Mouse (Mus musculus): ENCODE measurements around the gene Uqcc3. TPM values are rescaled to one million over a fixed set of nuclear protein-coding genes. Genes with fewer than 3 reads are reported as not detected.
A peak's percentile ranks its signal among the peaks of the same experiment; 100 is the strongest.
"Not testable (repeated sequence)": the region's sequence is repeated elsewhere in the genome, so short reads cannot be mapped to it uniquely, and the experiment has no call there.

Gene Uqcc3
- polyA plus RNA-seq, 1 experiment from 2014 or later = 37.8 TPM

DNA sequence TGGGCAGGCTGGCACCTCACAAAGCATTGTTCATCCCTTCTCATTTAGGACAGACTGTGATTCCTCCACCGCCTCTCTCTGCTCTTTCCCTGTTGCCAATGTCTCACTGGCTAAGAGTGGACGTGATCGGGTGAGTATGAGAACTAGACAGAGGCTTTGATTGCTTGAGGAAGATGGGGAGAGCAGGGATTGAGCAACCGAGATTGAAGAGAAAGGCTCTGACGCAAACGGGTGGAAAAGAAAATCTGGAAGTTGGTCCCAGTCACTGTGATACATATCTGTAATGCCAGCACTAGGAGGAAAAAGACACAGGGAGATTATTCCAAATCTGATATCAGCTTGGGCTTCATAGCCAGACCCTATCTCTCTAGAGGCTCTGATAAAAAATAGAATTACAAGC is 37.8 kb downstream of the Uqcc3 start:
- H3K27me3 ChIP-seq = no peaks in the 10 kb centered on the region
- H3K4me3 ChIP-seq (replicated peaks) = no peak overlapping the region
- no peak for ATAC-seq (ENCODE audit: low read depth)
- 70% methylated on average over 6 of the region's 6 CpGs for WGBS (ENCODE audit: insufficient replicate concordance)
- H3K4me2 ChIP-seq = no peak overlapping the region
- H3K27ac ChIP-seq = no peak overlapping the region
- peaks cover 38% of the 10 kb centered on the region for H3K4me1 ChIP-seq (replicated peaks)
- no peak overlapping the region for H3K9ac ChIP-seq
- peaks cover 34% of the 10 kb centered on the region for H3K36me3 ChIP-seq
- DNase-seq = no peak
- H3K9me3 ChIP-seq (replicated peaks) = no peaks in the 10 kb centered on the region

DNA sequence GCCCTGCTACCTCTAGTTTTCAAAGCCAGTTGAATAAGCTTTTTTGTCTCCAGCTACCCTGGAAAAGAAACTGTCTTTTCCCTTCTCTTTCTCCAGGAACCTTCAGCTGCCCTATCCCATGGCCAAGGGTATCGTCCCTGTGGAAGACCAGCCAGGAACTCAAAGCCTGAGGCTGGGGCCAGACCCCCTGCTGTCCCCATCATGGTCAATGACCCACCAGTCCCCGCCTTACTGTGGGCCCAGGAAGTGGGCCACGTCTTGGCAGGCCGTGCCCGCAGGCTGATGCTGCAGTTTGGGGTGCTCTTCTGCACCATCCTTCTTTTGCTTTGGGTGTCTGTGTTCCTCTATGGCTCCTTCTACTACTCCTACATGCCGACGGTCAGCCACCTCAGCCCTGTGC is 39.7 kb downstream of the Uqcc3 start:
- Histone ChIP-seq H3K9ac (peak overlapping the region; percentile 84), H3K36me3 (peaks cover 19% of the 10 kb centered on the region), H3K4me1 (replicated peaks) (peaks cover 49% of the 10 kb centered on the region), H3K27me3 (no peaks in the 10 kb centered on the region), H3K27ac (peak overlapping the region; percentile 67), H3K4me2 (peak overlapping the region; percentile 85), H3K9me3 (replicated peaks) (no peaks in the 10 kb centered on the region), H3K4me3 (replicated peaks) (peak overlapping the region; percentile 69)
- no peak for ATAC-seq (ENCODE audit: low read depth)
- no peak for DNase-seq
- 77% methylated on average over 7 of the region's 7 CpGs for WGBS (ENCODE audit: insufficient replicate concordance)

GRCm38 (mm10) chr19:8839908-8840791 is 40.6 kb downstream of the Uqcc3 start:
- WGBS (ENCODE audit: insufficient replicate concordance) = 25% methylated on average over 29 of the region's 29 CpGs
- ATAC-seq (ENCODE audit: low read depth) = peak; percentile 78
- H3K4me3 ChIP-seq (replicated peaks) = peak overlapping the region; percentile 69

GRCm38 (mm10) chr19:8839103-8839907 is 41.4 kb downstream of the Uqcc3 start, which contains the start of gene Gng3:
Gng3 (minus strand) TSS chr19:8839194.
- Histone ChIP-seq H3K4me3 (replicated peaks) (peak within 1 kb of the TSS; percentile 75), H3K4me1 (replicated peaks) (peaks cover 46% of the 10 kb centered on the region), H3K9ac (peak within 1 kb of the TSS; percentile 87), H3K9me3 (replicated peaks) (no peaks in the 10 kb centered on the region), H3K27me3 (no peaks in the 10 kb centered on the region), H3K27ac (peak within 1 kb of the TSS; percentile 93), H3K36me3 (peaks cover 23% of the 10 kb centered on the region), H3K4me2 (peak within 1 kb of the TSS; percentile 91)
- DNase-seq = no peak
- WGBS (ENCODE audit: insufficient replicate concordance) = 72% methylated on average over 11 of the region's 11 CpGs
- ATAC-seq (ENCODE audit: low read depth) = no peak

More at GRCm38 (mm10) chr19:8839908-8840791, 40.6 kb downstream of the Uqcc3 start:
- DNase-seq = peak; percentile 72
- Histone ChIP-seq H3K4me2 (peak overlapping the region; percentile 85), H3K4me1 (replicated peaks) (peaks cover 49% of the 10 kb centered on the region), H3K27me3 (no peaks in the 10 kb centered on the region), H3K9me3 (replicated peaks) (no peaks in the 10 kb centered on the region), H3K27ac (peak overlapping the region; percentile 67), H3K9ac (peak overlapping the region; percentile 84), H3K36me3 (peaks cover 17% of the 10 kb centered on the region)

DNA sequence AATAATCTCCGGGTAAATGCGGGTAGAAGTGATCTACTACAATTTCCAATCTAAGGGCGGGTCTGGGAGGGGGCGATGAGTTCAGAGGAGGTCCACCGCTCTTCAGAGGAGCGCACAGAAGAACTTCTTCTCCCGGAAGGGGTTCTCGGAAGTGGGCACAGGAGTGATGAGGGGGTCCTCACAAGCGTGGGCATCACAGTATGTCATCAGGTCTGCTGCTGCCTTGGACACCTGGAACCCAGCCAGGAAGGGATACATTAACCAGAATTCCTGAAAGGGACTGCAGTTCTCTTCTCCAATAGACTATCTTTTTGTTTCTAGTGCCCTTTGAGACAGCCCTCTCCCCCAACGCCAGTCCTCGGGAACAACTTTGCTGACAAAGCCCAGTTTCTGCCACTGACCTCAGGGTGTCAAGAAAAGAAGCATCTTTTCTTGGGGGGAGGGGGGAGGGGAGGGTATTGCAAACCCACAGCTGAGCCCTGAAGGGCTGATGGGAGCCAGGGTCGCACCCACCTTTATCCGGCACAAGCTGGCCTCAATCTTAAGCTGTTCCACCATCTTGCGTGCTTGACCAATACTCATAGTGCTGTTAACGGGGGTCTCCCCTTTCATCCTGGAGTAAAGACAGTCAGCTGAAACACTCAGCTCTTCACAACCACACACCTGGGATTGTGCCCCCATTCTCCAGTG is 42.5 kb downstream of the Uqcc3 start:
- Histone ChIP-seq H3K4me3 (replicated peaks) (peak overlapping the region; percentile 75), H3K36me3 (peaks cover 34% of the 10 kb centered on the region), H3K9me3 (replicated peaks) (no peaks in the 10 kb centered on the region), H3K4me2 (peak overlapping the region; percentile 91), H3K27ac (peak overlapping the region; percentile 93), H3K4me1 (replicated peaks) (peaks cover 46% of the 10 kb centered on the region), H3K27me3 (no peaks in the 10 kb centered on the region), H3K9ac (peak overlapping the region; percentile 87)
- ATAC-seq (ENCODE audit: low read depth) (0 out of 2 replicates have a peak, but pooled peaks have one; percentile 5), DNase-seq (no peak)
- WGBS (ENCODE audit: insufficient replicate concordance) = 25% methylated on average over 15 of the region's 15 CpGs

- peaks cover 42% of the 10 kb centered on the region for H3K36me3 ChIP-seq
- H3K27ac ChIP-seq = peak within 1 kb of the TSS; percentile 93
Observed at GRCm38 (mm10) chr19:8837251-8837791, 43.4 kb downstream of the Uqcc3 start, which contains the start of gene Bscl2. Bscl2 (plus strand) TSS chr19:8837467.

DNA sequence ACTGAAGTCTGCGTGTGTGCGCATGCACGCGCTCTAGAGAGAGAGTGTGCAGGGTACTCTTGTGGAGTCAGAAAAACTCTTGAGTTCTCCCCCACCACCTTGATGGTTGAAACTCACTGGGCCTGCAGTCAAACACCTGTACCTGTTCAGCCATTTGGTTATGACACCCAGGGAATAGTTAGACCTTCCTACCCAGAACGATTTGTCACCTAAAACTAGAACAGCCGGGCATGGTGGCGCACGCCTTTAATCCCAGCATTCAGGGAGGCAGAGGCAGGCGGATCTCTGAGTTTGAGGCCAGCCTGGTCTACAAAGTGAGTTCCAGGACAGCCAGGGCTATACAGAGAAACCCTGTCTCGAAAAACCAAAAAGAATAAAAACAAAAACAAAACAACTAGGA is 44.4 kb downstream of the Uqcc3 start:
- 91% methylated on average over 10 of the region's 10 CpGs for WGBS (ENCODE audit: insufficient replicate concordance)
- H3K9ac ChIP-seq; H3K27me3 ChIP-seq; H3K9me3 ChIP-seq (replicated peaks); H3K4me3 ChIP-seq (replicated peaks); DNase-seq; ATAC-seq (ENCODE audit: low read depth); H3K4me2 ChIP-seq: not testable (repeated sequence)
- Histone ChIP-seq H3K27ac (peak overlapping the region; percentile 93), H3K36me3 (peaks cover 50% of the 10 kb centered on the region), H3K4me1 (replicated peaks) (peaks cover 44% of the 10 kb centered on the region)

More at GRCm38 (mm10) chr19:8837251-8837791, 43.4 kb downstream of the Uqcc3 start, which contains the start of gene Bscl2:
- Histone ChIP-seq H3K4me3 (replicated peaks) (peak within 1 kb of the TSS; percentile 75), H3K9me3 (replicated peaks) (no peaks in the 10 kb centered on the region), H3K27me3 (no peaks in the 10 kb centered on the region), H3K9ac (peak within 1 kb of the TSS; percentile 87), H3K4me1 (replicated peaks) (peaks cover 46% of the 10 kb centered on the region), H3K4me2 (peak within 1 kb of the TSS; percentile 91)
- ATAC-seq (ENCODE audit: low read depth) (peak; percentile 73), DNase-seq (peak; percentile 75)
- WGBS (ENCODE audit: insufficient replicate concordance) = under 1% methylated on average over 38 of the region's 38 CpGs

GRCm38 (mm10) chr19:8832971-8833370 is 47.8 kb downstream of the Uqcc3 start:
- no peak overlapping the region for H3K9ac ChIP-seq
- 93% methylated on average over 4 of the region's 4 CpGs for WGBS (ENCODE audit: insufficient replicate concordance)
- no peaks in the 10 kb centered on the region for H3K9me3 ChIP-seq (replicated peaks)
- H3K36me3 ChIP-seq = peaks cover 83% of the 10 kb centered on the region
- H3K4me1 ChIP-seq (replicated peaks) = peaks cover 11% of the 10 kb centered on the region
- H3K4me2 ChIP-seq = no peak overlapping the region
- no peak overlapping the region for H3K4me3 ChIP-seq (replicated peaks)
- DNase-seq (no peak), ATAC-seq (ENCODE audit: low read depth) (no peak)
- no peaks in the 10 kb centered on the region for H3K27me3 ChIP-seq
- H3K27ac ChIP-seq = no peak overlapping the region

DNA sequence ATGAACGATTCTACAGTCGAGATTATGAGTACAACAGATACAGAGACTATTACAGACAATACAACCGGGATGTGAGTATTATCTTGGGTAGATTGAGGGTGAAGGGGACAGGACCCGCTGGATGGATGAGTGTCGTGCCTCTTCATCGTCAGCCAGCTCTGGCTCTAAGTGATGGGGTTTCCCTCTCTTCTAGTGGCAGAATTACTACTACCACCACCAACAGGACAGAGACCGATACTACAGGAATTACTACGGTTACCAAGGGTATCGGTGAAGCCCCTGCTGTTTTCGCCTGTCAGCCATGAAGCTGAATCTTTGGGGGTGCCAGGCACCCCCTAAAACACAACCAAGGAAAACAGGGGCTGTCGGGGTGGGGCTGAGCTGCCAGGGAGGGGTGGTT is 49.5 kb downstream of the Uqcc3 start:
- no peak overlapping the region for H3K4me3 ChIP-seq (replicated peaks)
- H3K4me1 ChIP-seq (replicated peaks) = no peaks in the 10 kb centered on the region
- no peaks in the 10 kb centered on the region for H3K9me3 ChIP-seq (replicated peaks)
- WGBS (ENCODE audit: insufficient replicate concordance) = 88% methylated on average over 11 of the region's 11 CpGs
- peaks cover 99% of the 10 kb centered on the region for H3K36me3 ChIP-seq
- H3K27ac ChIP-seq = no peak overlapping the region
- no peaks in the 10 kb centered on the region for H3K27me3 ChIP-seq
- no peak overlapping the region for H3K9ac ChIP-seq
- ATAC-seq (ENCODE audit: low read depth) (no peak), DNase-seq (no peak)
- H3K4me2 ChIP-seq = no peak overlapping the region

DNA sequence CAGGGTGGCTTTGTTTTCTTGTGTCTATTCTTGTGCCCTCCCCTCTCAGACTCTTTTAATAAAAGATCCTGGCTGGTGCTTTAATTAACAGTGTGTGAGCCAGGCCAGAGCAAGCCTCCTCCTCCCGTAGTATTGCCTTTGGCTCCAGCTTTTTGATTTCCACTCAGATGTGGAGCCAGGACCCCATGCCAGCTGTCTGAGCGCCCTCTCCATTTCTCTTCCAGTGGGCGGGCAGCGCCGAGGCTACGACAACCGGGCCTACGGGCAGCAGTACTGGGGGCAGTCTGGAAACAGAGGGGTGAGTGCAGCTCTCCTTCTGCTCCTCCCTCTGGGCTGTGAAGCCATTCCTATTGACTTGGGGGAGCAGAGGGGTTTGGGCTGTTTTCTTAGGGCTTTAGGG is 50.1 kb downstream of the Uqcc3 start:
- no peak overlapping the region for H3K4me3 ChIP-seq (replicated peaks)
- no peak overlapping the region for H3K9ac ChIP-seq
- H3K4me2 ChIP-seq = no peak overlapping the region
- WGBS (ENCODE audit: insufficient replicate concordance) = 94% methylated on average over 8 of the region's 8 CpGs
- no peak overlapping the region for H3K27ac ChIP-seq
- peaks cover 100% of the 10 kb centered on the region for H3K36me3 ChIP-seq
- no peak for DNase-seq
- no peaks in the 10 kb centered on the region for H3K4me1 ChIP-seq (replicated peaks)
- H3K9me3 ChIP-seq (replicated peaks) = no peaks in the 10 kb centered on the region
- H3K27me3 ChIP-seq = no peaks in the 10 kb centered on the region
- no peak for ATAC-seq (ENCODE audit: low read depth)

Data from liver, embryonic 13.5 days (tissue).